Mouse (Mus musculus) forebrain, embryonic 11.5 days (tissue): ENCODE data around the gene Slc9a9. TPM values are rescaled to one million over a fixed set of nuclear protein-coding genes. Genes with fewer than 3 reads are reported as not detected.
A peak's percentile ranks its signal among the peaks of the same experiment; 100 is the strongest.

Experiments used
- ATAC-seq: fragments of 200-750 bp; cut with Nextera tagmentation; replicated peaks from 2 replicates; pipeline ENCODE4 v1.8.0; 2017; ENCODE audit warnings: moderate TSS enrichment; ENCODE audit not compliant: low FRiP score
- DNase-seq: peaks from one replicate; pipeline ENCODE4 v3.0.0-alpha.2; 2017; ENCODE audit warnings: low spot score
- H3K27ac ChIP-seq: fragments of 300-500 bp; sonication (generic); 2 replicates; pipeline ENCODE4 v1.5.1; 2014; ENCODE audit warnings: low read depth, low read length
- H3K27me3 ChIP-seq: fragments of 300-500 bp; sonication (generic); 2 replicates; pipeline ENCODE4 v1.6.1; 2014; ENCODE audit warnings: mild to moderate bottlenecking, low read length, mixed read lengths; ENCODE audit not compliant: control insufficient read depth, insufficient read depth
- H3K36me3 ChIP-seq: fragments of 300-500 bp; sonication (generic); 2 replicates; pipeline ENCODE4 v1.6.1; 2014; ENCODE audit warnings: mild to moderate bottlenecking, low read length, moderate library complexity, mixed read lengths; ENCODE audit not compliant: control insufficient read depth, insufficient read depth
- H3K4me1 ChIP-seq: fragments of 300-500 bp; sonication (generic); replicated peaks from 2 replicates; pipeline ENCODE4 v1.6.1; 2014; ENCODE audit warnings: low read length, mixed read lengths; ENCODE audit not compliant: control insufficient read depth, insufficient read depth
- H3K4me2 ChIP-seq: fragments of 300-500 bp; sonication (generic); 2 replicates; pipeline ENCODE4 v1.6.1; 2014; ENCODE audit warnings: low read depth, mild to moderate bottlenecking, low read length, moderate library complexity, mixed read lengths; ENCODE audit not compliant: severe bottlenecking
- H3K4me3 ChIP-seq: fragments of 300-500 bp; sonication (generic); 2 replicates; pipeline ENCODE4 v1.5.1; 2014; ENCODE audit warnings: low read depth, low read length
- H3K9ac ChIP-seq: fragments of 300-500 bp; sonication (generic); 2 replicates; pipeline ENCODE4 v1.6.1; 2014; ENCODE audit warnings: low read length
- H3K9me3 ChIP-seq: fragments of 300-500 bp; sonication (generic); 2 replicates; pipeline ENCODE4 v1.6.1; 2016; ENCODE audit warnings: low read length, mixed read lengths; ENCODE audit not compliant: control insufficient read depth
- WGBS: fragments of 180-500 bp; shearing (Covaris S2); extraction: QIAGEN DNeasy Blood & Tissue Kit; methylation state at CpG from one replicate; pipeline ENCODE4 v1.1.7; 2014; 5-methylcytosine and 5-hydroxymethylcytosine counted together
- polyA plus RNA-seq: library from polyadenylated mRNA; unstranded; fragments of >200 nt; fragmentation: Nextera tagmentation; extraction: Ambion mirVana; gene quantifications from 2 replicates; pipeline ENCODE4 v1.2.1, GENCODE M21; 2014

Gene Slc9a9
- polyA plus RNA-seq, 1 experiment from 2014 or later: 2.0 TPM

DNA sequence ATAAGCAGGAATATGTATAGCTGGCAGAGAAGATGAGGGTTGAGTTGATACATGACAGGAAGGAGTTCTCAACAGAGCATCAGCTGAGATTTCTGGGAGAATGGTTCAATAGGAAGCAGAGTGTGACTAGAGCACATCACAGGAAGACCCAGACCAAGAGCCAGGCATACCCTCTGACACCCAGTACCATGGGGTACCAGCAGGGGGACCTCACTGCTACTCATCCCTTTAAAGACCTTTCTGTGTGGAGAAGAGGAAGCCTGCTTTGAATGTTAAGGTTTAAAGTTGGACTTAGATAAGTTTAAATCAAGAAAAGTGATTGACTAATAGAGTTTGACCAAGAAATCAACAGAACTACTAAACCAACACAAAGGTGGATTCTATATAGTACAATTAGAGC lies 257.4 kb downstream of the Slc9a9 start:
- Histone ChIP-seq H3K9me3 (no peaks in the 10 kb centered on the region), H3K4me1 (no peaks in the 10 kb centered on the region), H3K27ac (no peak overlapping the region), H3K27me3 (no peaks in the 10 kb centered on the region), H3K36me3 (no peaks in the 10 kb centered on the region), H3K9ac (no peak overlapping the region), H3K4me2 (no peak overlapping the region), H3K4me3 (no peak overlapping the region)
- DNase-seq (no peak), ATAC-seq (no peak)

DNA sequence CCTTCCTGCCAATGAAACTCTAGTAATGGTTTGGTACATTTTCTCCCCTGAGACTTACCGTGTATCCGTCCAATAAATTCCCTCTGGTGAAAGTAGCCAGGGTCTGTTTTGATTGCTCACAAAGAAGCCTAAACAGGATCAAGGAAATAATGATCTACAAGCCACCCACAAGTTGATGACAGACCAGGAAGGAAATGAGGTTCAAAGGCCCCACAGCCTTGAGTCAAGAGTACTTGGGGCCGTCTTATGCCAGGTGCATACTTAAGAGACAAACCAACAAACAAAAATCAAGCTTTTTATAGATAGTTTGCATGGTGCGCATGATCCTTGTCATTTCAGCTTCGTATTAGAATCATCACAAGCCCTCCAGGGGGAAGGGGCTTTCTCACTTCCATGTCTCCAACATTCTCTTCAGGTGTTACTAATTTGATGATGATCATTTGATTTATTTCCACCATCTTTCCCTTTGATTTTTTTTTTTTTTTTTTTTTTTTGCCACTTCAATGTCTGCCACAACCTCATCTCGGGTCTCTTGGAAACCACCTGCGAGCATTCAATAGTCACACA lies 275.9 kb downstream of the Slc9a9 start:
- no peak overlapping the region for H3K9ac ChIP-seq
- H3K27me3 ChIP-seq: no peaks in the 10 kb centered on the region
- H3K4me3 ChIP-seq: no peak overlapping the region
- DNase-seq (no peak), ATAC-seq (no peak)
- H3K27ac ChIP-seq: no peak overlapping the region
- no peaks in the 10 kb centered on the region for H3K4me1 ChIP-seq
- H3K4me2 ChIP-seq: no peak overlapping the region
- WGBS: 92% methylated on average over 7 of the region's 7 CpGs
- no peaks in the 10 kb centered on the region for H3K36me3 ChIP-seq
- no peaks in the 10 kb centered on the region for H3K9me3 ChIP-seq

DNA sequence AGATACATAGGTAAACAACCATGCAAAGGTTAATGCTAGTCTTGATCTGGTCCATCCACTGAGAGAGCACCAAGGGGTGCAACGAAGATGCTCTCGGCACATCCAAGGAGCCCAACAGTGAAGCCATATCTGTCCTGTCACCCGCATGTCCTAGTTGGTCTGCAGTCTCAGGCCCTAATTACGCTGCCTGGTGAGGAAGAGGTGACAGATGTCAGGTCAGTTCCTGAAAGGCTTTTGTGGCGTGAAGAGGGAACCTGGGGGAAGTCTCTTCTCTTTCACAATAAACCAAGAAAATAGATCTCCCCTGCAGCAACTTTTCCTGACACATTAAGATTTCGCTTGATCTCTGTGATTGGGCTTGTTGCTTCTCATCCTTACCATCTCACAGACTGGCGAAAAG lies 277.5 kb downstream of the Slc9a9 start:
- H3K4me3 ChIP-seq: no peak overlapping the region

DNA sequence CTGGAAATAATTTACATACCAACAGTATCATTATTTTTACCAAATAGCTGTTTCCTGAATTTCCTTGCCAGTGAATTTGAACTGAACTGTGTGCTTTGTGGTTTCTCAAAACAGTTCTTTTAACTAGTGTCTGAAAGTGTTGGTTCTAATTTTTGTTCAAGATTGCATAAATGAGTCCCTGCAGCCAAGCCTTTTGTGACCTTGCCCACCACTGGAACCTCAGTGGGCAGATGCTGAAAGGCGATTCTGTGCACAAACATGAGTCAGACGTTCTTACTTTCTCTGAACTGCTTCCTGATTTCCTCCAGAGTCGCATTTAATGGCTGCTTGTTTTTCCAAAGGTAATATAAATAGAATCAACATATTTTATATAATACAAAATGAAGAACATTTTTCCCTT lies 281.0 kb downstream of the Slc9a9 start:
- ATAC-seq: no peak
- no peak overlapping the region for H3K4me2 ChIP-seq
- H3K27ac ChIP-seq: no peak overlapping the region
- no peak overlapping the region for H3K4me3 ChIP-seq
- no peaks in the 10 kb centered on the region for H3K27me3 ChIP-seq
- no peaks in the 10 kb centered on the region for H3K4me1 ChIP-seq
- 73% methylated on average over 3 of the region's 3 CpGs for WGBS
- H3K9ac ChIP-seq: no peak overlapping the region
- no peaks in the 10 kb centered on the region; the same call in 1 of the 2 replicates for H3K9me3 ChIP-seq
- DNase-seq: no peak
- no peaks in the 10 kb centered on the region for H3K36me3 ChIP-seq

More for the DNA sequence above, 277.5 kb downstream of the Slc9a9 start:
- Histone ChIP-seq H3K27me3 (no peaks in the 10 kb centered on the region), H3K4me1 (no peaks in the 10 kb centered on the region), H3K4me2 (no peak overlapping the region), H3K36me3 (no peaks in the 10 kb centered on the region), H3K9me3 (no peaks in the 10 kb centered on the region; the same call in 1 of the 2 replicates), H3K9ac (no peak overlapping the region), H3K27ac (no peak overlapping the region)
- DNase-seq: no peak
- ATAC-seq: no peak
- WGBS: 77% methylated on average over 7 of the region's 7 CpGs

DNA sequence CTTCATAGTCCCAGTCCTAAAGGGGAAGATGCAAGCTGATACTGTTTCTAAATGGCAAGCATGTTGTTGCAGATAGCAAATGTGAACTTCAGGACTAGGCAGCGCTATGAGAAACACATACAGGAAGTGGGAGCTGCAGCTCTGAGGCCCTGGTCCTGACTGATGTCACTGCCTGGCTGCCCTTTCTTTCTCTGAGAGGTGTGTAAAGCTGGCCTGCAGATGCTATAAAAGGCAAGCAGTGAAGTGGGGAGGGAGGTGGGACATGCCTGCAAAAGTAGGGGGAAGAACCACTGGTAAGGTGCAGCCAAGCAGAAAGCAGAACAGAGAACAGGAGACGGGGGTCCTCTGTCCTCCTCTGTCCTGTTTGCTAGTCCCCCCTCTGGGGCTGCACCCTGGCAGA lies 285.9 kb downstream of the Slc9a9 start:
- 69% methylated on average over 2 of the region's 2 CpGs for WGBS
- ATAC-seq (no peak), DNase-seq (no peak)
- Histone ChIP-seq H3K27ac (no peak overlapping the region), H3K4me3 (no peak overlapping the region), H3K27me3 (no peaks in the 10 kb centered on the region), H3K4me2 (no peak overlapping the region), H3K4me1 (no peaks in the 10 kb centered on the region), H3K9ac (no peak overlapping the region), H3K9me3 (no peaks in the 10 kb centered on the region; the same call in 1 of the 2 replicates), H3K36me3 (no peaks in the 10 kb centered on the region)

DNA sequence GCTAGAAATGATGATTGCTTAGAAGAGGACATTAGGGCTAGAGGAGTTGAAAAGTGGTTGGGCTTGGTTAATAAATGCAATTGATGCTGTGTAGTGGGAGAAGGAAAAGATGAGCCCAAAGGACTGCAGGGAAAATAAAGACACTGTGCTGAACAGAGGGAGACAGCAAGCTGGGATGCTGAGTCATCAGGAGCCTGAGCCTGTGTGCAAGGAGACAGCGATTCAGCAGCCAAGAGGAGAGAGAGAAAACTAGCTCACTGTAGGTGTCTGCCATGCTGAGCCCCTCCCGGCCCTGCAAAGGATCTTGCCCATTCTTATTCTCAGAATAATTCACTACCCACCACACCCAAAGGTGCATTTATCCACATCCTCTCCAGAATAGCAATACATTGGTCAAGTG lies 288.7 kb downstream of the Slc9a9 start:
- Histone ChIP-seq H3K4me3 (no peak overlapping the region), H3K9ac (no peak overlapping the region), H3K4me2 (no peak overlapping the region), H3K4me1 (no peaks in the 10 kb centered on the region), H3K27ac (no peak overlapping the region), H3K27me3 (no peaks in the 10 kb centered on the region), H3K36me3 (no peaks in the 10 kb centered on the region), H3K9me3 (no peaks in the 10 kb centered on the region)
- DNase-seq: no peak
- WGBS: 73% methylated on average over 2 of the region's 2 CpGs
- ATAC-seq: no peak

DNA sequence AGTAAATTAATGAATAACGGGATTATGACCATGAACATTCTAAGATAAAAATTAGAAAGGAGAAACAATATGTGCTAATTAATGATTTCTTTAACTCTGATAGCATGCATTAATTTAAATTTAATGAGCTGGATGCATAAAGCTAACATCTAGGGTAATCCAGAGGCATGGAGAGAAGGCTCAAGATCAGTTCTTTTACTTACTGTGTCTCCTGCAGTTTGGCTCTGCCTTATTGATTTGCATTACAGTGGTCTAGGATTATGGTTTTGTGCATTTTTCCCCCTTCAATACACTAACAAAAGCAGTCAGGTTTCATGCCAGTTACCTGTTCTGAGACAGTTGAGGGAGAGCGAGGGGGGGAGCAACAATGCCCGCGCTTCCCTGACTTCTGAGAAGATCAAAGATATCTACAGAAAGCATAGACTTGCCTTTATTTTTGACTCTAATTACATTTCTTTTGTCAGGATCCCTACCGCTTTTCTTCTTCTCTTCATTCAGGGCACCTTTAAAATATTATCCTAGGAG lies 298.9 kb downstream of the Slc9a9 start:
- Histone ChIP-seq H3K9me3 (no peaks in the 10 kb centered on the region), H3K27me3 (no peaks in the 10 kb centered on the region), H3K4me2 (no peak overlapping the region), H3K27ac (no peak overlapping the region), H3K4me3 (no peak overlapping the region), H3K36me3 (no peaks in the 10 kb centered on the region), H3K9ac (no peak overlapping the region), H3K4me1 (peaks cover 2% of the 10 kb centered on the region; the same call in 1 of the 2 replicates)
- WGBS: 56% methylated on average over 5 of the region's 5 CpGs
- DNase-seq: no peak
- ATAC-seq: peak; percentile 52

DNA sequence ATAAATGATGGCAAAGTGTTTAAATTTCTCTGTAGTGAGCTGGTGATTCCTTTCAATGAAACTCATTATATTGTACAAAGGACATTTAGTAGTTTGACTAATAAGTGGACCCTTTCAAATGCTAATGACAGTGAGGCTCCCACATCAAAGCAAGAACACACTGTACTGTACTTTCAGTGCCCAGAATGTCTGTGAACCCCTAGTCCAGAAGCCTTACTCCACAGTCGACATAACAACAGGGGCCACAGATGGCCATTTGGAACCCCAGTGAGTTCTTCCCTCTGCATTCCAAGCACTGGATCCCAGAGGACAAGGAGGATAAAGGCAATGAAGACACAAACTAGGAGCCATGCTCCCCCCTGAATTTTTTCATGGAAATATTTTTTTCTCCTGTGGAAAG lies 299.4 kb downstream of the Slc9a9 start:
- Histone ChIP-seq H3K9ac (no peak overlapping the region), H3K27ac (no peak overlapping the region), H3K4me2 (no peak overlapping the region), H3K4me3 (no peak overlapping the region), H3K4me1 (peaks cover 2% of the 10 kb centered on the region; the same call in 1 of the 2 replicates), H3K27me3 (no peaks in the 10 kb centered on the region), H3K36me3 (no peaks in the 10 kb centered on the region), H3K9me3 (no peaks in the 10 kb centered on the region)
- ATAC-seq (peak; percentile 77), DNase-seq (no peak)
- WGBS: 21% methylated on average over 1 of the region's 1 CpGs

DNA sequence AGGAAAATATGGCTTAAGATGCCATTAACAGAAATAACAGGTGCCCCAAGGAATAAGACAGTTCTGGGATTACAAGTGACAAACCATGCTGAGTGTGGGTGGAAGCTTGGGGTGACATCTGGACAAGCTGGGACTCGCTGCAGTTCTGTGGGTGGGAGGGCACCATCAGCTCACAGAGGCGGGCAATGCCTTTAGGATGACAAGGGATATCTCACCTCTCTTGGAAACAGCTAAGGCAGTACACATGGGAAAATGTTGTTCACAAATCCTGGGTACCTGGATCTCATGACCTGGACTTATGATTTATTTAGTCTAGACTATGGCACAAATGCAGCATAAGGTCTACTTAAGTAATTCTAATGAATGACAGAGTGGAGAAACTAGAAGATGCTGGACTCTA lies 302.3 kb downstream of the Slc9a9 start:
- 72% methylated on average over 2 of the region's 2 CpGs for WGBS
- H3K4me1 ChIP-seq: peaks cover 2% of the 10 kb centered on the region; the same call in 1 of the 2 replicates
- no peaks in the 10 kb centered on the region for H3K27me3 ChIP-seq
- no peak overlapping the region for H3K4me2 ChIP-seq
- H3K4me3 ChIP-seq: no peak overlapping the region
- ATAC-seq: no peak
- no peaks in the 10 kb centered on the region for H3K36me3 ChIP-seq
- H3K27ac ChIP-seq: no peak overlapping the region
- no peak overlapping the region for H3K9ac ChIP-seq
- DNase-seq: no peak
- H3K9me3 ChIP-seq: no peaks in the 10 kb centered on the region; the same call in 1 of the 2 replicates
